13 mouse cellular contexts compared by ENCODE assay signal in the genomic region with DNA sequence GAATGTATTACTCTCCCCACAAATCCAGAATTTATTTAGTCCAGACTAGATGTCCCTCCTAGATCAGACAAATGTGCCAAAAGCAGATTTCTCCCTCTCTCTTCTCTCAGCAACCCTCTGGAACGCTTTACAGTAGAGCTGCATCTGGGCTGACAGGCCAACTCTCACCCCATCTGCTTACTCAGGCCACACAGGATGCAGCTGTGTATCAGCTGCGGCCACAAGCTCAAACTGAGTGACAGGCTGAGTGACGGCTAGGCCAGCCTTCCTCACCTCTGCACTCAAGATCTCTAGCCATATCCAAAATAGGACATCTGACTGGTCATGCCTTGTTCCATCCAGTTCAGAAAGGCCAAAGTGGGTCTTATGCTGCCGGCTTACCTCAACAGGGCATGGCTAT. TPM values are rescaled to one million over a fixed set of nuclear protein-coding genes. Genes with fewer than 3 reads are reported as not detected.
A peak's percentile ranks its signal among the peaks of the same experiment; 100 is the strongest.
DNase-seq lines count a peak whose midpoint lies in the region; ATAC-seq and TF ChIP-seq lines count a peak whose summit lies in the region.
"Had no signal": no experiment of that assay in that cellular context is flagged by ENCODE, and none has a peak within 500 bp of the region (broad histone marks: within the 10 kb centered on the region; RNA-seq: fewer than 3 reads in every experiment).

No protein-coding gene starts in this region.

- peak; percentile 39 for DNase-seq in kidney, postnatal 10 days
- no peak for DNase-seq in kidney, adult 18-20 months
- DNase-seq in CH12.LX (ENCODE audit: extremely low read depth) (no peak), MN1 (ENCODE audit: low spot score) (no peak)
- no peak for DNase-seq in B cell, adult 2 months
- DNase-seq: cerebellum, adult 11 months; layer of hippocampus, adult 9-11 months; right cerebral cortex, adult 18-20 months had no signal

- TF ChIP-seq EP300 in CH12.LX (IDR thresholded peaks at IDR 0.05; ENCODE audit: low read length), result no peak

- in situ Hi-C loops in CH12.LX (cut with MboI; ENCODE audit: low pct_ligation_motif_present, low pct_unique_long_range_greater_than_20kb, low sequenced_read_pairs), result no loop called here

- H3K9me3 ChIP-seq in CH12.LX (replicated peaks; ENCODE audit: low read length), result peaks cover 4% of the 10 kb centered on the region
- H3K9me3 ChIP-seq in embryonic facial prominence, embryonic 15.5 days (replicated peaks), result no peaks in the 10 kb centered on the region
- H3K9me3 ChIP-seq in megakaryocyte, embryonic 14.5 days, result peaks cover 24% of the 10 kb centered on the region
- H3K9me3 ChIP-seq: lung, embryonic 15.5 days had no signal

- H3K27me3 ChIP-seq in CH12.LX (replicated peaks), result no peaks in the 10 kb centered on the region
- H3K27me3 ChIP-seq in embryonic facial prominence, embryonic 15.5 days, result no peaks in the 10 kb centered on the region
- H3K27me3 ChIP-seq in megakaryocyte, embryonic 14.5 days (replicated peaks), result peaks cover 7% of the 10 kb centered on the region
- H3K27me3 ChIP-seq: lung, embryonic 15.5 days had no signal

- no peaks in the 10 kb centered on the region for H3K79me2 ChIP-seq in CH12.LX (replicated peaks; ENCODE audit: control insufficient read depth, extremely low read depth, insufficient read depth, poor library complexity, severe bottlenecking)

- TF ChIP-seq CTCF in CH12.LX (conservative IDR thresholded peaks at IDR 0.05 in 1 of 2, IDR thresholded peaks at IDR 0.05 in 1 of 2; ENCODE audit: low read depth in 2 of 2, low read length in 2 of 2), result no peak

- no peak for TF ChIP-seq RAD21 in CH12.LX (IDR thresholded peaks at IDR 0.05; ENCODE audit: low read depth, low read length)

- no peak overlapping the region for H3K4me2 ChIP-seq in CH12.LX (ENCODE audit: insufficient read depth, low read depth, poor library complexity, severe bottlenecking)
- no peak overlapping the region for H3K4me2 ChIP-seq in embryonic facial prominence, embryonic 15.5 days (replicated peaks)
- H3K4me2 ChIP-seq: lung, embryonic 15.5 days had no signal

- WGBS in embryonic facial prominence, embryonic 15.5 days, result 57% methylated on average over 4 of the region's 4 CpGs

- dilution Hi-C loops in CH12.LX (cut with MboI; ENCODE audit: extremely low pct_ligation_motif_present, extremely low pct_unique_long_range_greater_than_20kb, low sequenced_read_pairs), result no loop called here

- no peaks in the 10 kb centered on the region for H3K36me3 ChIP-seq in CH12.LX (replicated peaks in 1 of 2; ENCODE audit: control insufficient read depth in 1 of 2, insufficient read depth in 1 of 2, low read length in 1 of 2)
- H3K36me3 ChIP-seq in embryonic facial prominence, embryonic 15.5 days, result peaks cover 14% of the 10 kb centered on the region; the same call in 1 of the 2 replicates
- H3K36me3 ChIP-seq in megakaryocyte, embryonic 14.5 days (replicated peaks; ENCODE audit: low read length), result peaks cover 91% of the 10 kb centered on the region
- H3K36me3 ChIP-seq: lung, embryonic 15.5 days had no signal

- peaks cover 0 to 26% of the 10 kb centered on the region in 2 experiments; a peak in 2 of 4 replicates for H3K4me1 ChIP-seq in CH12.LX (ENCODE audit: control insufficient read depth in 1 of 2, insufficient read depth in 2 of 2)
- 0 out of 2 replicates have a peak, but pooled peaks cover 5% of the 10 kb centered on the region for H3K4me1 ChIP-seq in embryonic facial prominence, embryonic 15.5 days
- H3K4me1 ChIP-seq in megakaryocyte, embryonic 14.5 days, result peaks cover 99% of the 10 kb centered on the region

- no peak for TF ChIP-seq POLR2A in CH12.LX (IDR thresholded peaks at IDR 0.05; ENCODE audit: low read depth, low read length)

- H3K27ac ChIP-seq in CH12.LX (ENCODE audit: insufficient read depth, low read depth), result no peak overlapping the region
- no peak overlapping the region for H3K27ac ChIP-seq in embryonic facial prominence, embryonic 15.5 days (replicated peaks)

- ATAC-seq in embryonic facial prominence, embryonic 15.5 days (ENCODE audit: insufficient number of reproducible peaks, low FRiP score, low TSS enrichment, low read depth), result 0 out of 2 replicates have a peak, but pooled peaks have one; percentile 41
- ATAC-seq: hindbrain, embryonic 16.5 days had no signal

- H3K9ac ChIP-seq in CH12.LX (ENCODE audit: insufficient read depth, low read depth), result no peak overlapping the region
- no peak overlapping the region for H3K9ac ChIP-seq in embryonic facial prominence, embryonic 15.5 days
- H3K9ac ChIP-seq: lung, embryonic 15.5 days had no signal

- no peak overlapping the region for H3K4me3 ChIP-seq in CH12.LX (replicated peaks in 1 of 3; ENCODE audit: low read depth in 2 of 3, low read length in 2 of 3, poor library complexity in 1 of 3)
- no peak overlapping the region for H3K4me3 ChIP-seq in embryonic facial prominence, embryonic 15.5 days (replicated peaks)
- H3K4me3 ChIP-seq in megakaryocyte, embryonic 14.5 days (replicated peaks), result peak overlapping the region; percentile 57
- H3K4me3 ChIP-seq: erythroblast, embryonic 14.5 days; lung, embryonic 15.5 days had no signal

TF ChIP-seq in CH12.LX, 34 proteins besides CTCF, POLR2A, EP300 and RAD21:
- TF ChIP-seq MEF2A (IDR thresholded peaks at IDR 0.05; ENCODE audit: borderline replicate concordance, low read depth, low read length) (no peak), TCF12 (IDR thresholded peaks at IDR 0.05; ENCODE audit: low read depth, low read length) (peak; percentile 69; the same call in 1 of the 2 replicates), GABPA (IDR thresholded peaks at IDR 0.05; ENCODE audit: insufficient replicate concordance, low read depth, low read length) (no peak), KAT2A (IDR thresholded peaks at IDR 0.05; ENCODE audit: insufficient replicate concordance, low read length) (no peak), JUND (conservative IDR thresholded peaks at IDR 0.05; ENCODE audit: low read depth, low read length) (no peak), ZKSCAN1 (IDR thresholded peaks at IDR 0.05; ENCODE audit: borderline replicate concordance, low read depth, low read length) (no peak), ELF1 (IDR thresholded peaks at IDR 0.05; ENCODE audit: low read depth, low read length) (no peak), SIN3A (IDR thresholded peaks at IDR 0.05; ENCODE audit: low read length) (peak; percentile 35; the same call in 1 of the 2 replicates), USF1 (IDR thresholded peaks at IDR 0.05; ENCODE audit: low read depth, low read length) (no peak), MAFK (IDR thresholded peaks at IDR 0.05; ENCODE audit: insufficient replicate concordance, low read length) (no peak), MAX (IDR thresholded peaks at IDR 0.05; ENCODE audit: low read length) (no peak), E2F4 (IDR thresholded peaks at IDR 0.05; ENCODE audit: insufficient replicate concordance, low read depth, low read length) (no peak), UBTF (IDR thresholded peaks at IDR 0.05; ENCODE audit: low read depth, low read length) (no peak), BHLHE40 (IDR thresholded peaks at IDR 0.05; ENCODE audit: low read depth, low read length) (no peak), MAZ (IDR thresholded peaks at IDR 0.05; ENCODE audit: low read depth, low read length) (no peak), CHD2 (IDR thresholded peaks at IDR 0.05; ENCODE audit: low read length) (no peak), ETS1 (conservative IDR thresholded peaks at IDR 0.05; ENCODE audit: low read depth, low read length) (peak; percentile 88), NELFE (IDR thresholded peaks at IDR 0.05; ENCODE audit: low read depth, low read length) (no peak), MYC (IDR thresholded peaks at IDR 0.05; ENCODE audit: low read depth, low read length) (no peak), HCFC1 (IDR thresholded peaks at IDR 0.05; ENCODE audit: low read depth, low read length) (no peak), ZC3H11A (IDR thresholded peaks at IDR 0.05; ENCODE audit: low read depth, low read length) (no peak), PAX5 (IDR thresholded peaks at IDR 0.05; ENCODE audit: low read length) (no peak), RCOR1 (conservative IDR thresholded peaks at IDR 0.05; ENCODE audit: low read depth, low read length) (no peak)

RNA-seq across cellular contexts. Expression of a gene that starts 28.7 kb away (rescaled TPM):
- total RNA-seq in CH12.LX (2012; rRNA removed), result 1,766 and 2,121 TPM in 2 replicates
- 1,044 and 1,145 TPM in 2 replicates for total RNA-seq in CH12.LX (2014; rRNA removed)
- polyA plus RNA-seq in CH12.LX (2012; ENCODE audit: insufficient read length, low read depth), result 795 and 949 TPM in 2 replicates
- polyA plus RNA-seq in embryonic facial prominence, embryonic 15.5 days (2015; fragmentation: Nextera tagmentation; extraction: Ambion mirVana), result 525 and 532 TPM in 2 replicates
- 83.8 and 232 TPM in 2 replicates for polyA plus RNA-seq in megakaryocyte, embryonic 14.5 days (2012; ENCODE audit: insufficient read depth, low replicate concordance)
